Mouse (Mus musculus) intestine, embryonic 16.5 days (tissue): ENCODE measurements at regions not wholly inside any gene's neighbourhood (a gene's known extent, or its start where the extent isn't known, plus 50 kb on each side); places are given as distances from the start of the nearest gene placed in this dataset.

Experiments
- ATAC-seq: fragments of 200-750 bp; cut with Nextera tagmentation; 2 replicates; pipeline ENCODE4 v1.8.0; 2017; ENCODE audit warnings: moderate TSS enrichment, moderate library complexity
- H3K27ac ChIP-seq: fragments of 300-500 bp; sonication (generic); 2 replicates; pipeline ENCODE4 v1.5.1; 2014; ENCODE audit warnings: mild to moderate bottlenecking, low read length
- H3K27me3 ChIP-seq: fragments of 300-500 bp; sonication (generic); replicated peaks from 2 replicates; pipeline ENCODE4 v1.6.1; 2014; ENCODE audit warnings: low read length, control low read depth, mixed read lengths; ENCODE audit not compliant: control insufficient read depth, insufficient read depth
- H3K36me3 ChIP-seq: fragments of 300-500 bp; sonication (generic); 2 replicates; pipeline ENCODE4 v1.6.1; 2014; ENCODE audit warnings: low read length, control low read depth; ENCODE audit not compliant: control insufficient read depth, insufficient read depth
- H3K4me1 ChIP-seq: fragments of 300-500 bp; sonication (generic); 2 replicates; pipeline ENCODE4 v1.6.1; 2014; ENCODE audit warnings: low read length, control low read depth, mixed read lengths; ENCODE audit not compliant: control insufficient read depth, insufficient read depth
- H3K4me2 ChIP-seq: fragments of 300-500 bp; sonication (generic); 2 replicates; pipeline ENCODE4 v1.6.1; 2014; ENCODE audit warnings: low read depth, low read length, control low read depth
- H3K4me3 ChIP-seq: fragments of 300-500 bp; sonication (generic); 2 replicates; pipeline ENCODE4 v1.5.1; 2014; ENCODE audit warnings: mild to moderate bottlenecking, low read length
- H3K9ac ChIP-seq: fragments of 300-500 bp; sonication (generic); 2 replicates; pipeline ENCODE4 v1.6.1; 2014; ENCODE audit warnings: low read depth, low read length
- H3K9me3 ChIP-seq: fragments of 300-500 bp; sonication (generic); 2 replicates; pipeline ENCODE4 v1.6.1; 2016; ENCODE audit warnings: low read length, control low read depth; ENCODE audit not compliant: control insufficient read depth
- WGBS: fragments of 180-500 bp; shearing (Covaris S2); extraction: QIAGEN DNeasy Blood & Tissue Kit; methylation state at CpG from one replicate; pipeline ENCODE4 v1.1.7; 2014; 5-methylcytosine and 5-hydroxymethylcytosine counted together

DNA sequence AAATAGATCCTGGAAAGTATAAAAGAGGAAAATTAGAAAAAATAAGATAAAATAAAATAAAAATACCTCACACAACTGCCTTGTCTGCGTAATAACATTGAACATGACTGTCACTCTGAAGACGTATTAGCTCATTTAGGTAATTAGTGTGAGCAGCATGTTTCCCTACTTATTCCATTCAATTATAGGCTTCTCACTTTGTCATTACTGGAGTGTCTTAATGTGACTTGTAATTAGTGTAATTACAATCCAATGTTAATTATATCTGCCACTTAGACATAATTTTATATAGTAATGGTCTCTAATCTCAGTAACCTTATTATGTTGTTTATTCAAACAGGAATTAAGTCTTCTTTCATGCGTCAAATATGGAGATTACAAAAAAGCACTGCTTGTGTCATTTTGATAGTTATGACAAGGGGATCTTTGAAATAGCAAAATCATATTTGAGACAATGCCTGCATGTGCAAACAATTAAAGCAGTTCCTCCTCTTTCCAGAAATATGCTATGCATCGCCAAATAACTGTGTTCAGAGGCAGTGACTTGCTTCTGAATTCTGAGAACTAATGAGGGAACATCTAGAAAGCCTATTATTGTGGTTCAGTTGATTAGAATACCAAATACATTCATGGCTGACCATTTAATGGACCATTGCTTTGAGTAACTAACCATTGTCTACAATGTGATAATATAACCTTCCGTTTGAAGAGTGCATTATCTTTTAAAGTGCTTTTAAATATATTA is 979.7 kb upstream of the Acvr2a start:
- Histone ChIP-seq H3K4me1 (no peaks in the 10 kb centered on the region), H3K27me3 (no peaks in the 10 kb centered on the region), H3K9me3 (no peaks in the 10 kb centered on the region), H3K4me3 (no peak overlapping the region), H3K4me2 (no peak overlapping the region), H3K36me3 (no peaks in the 10 kb centered on the region), H3K9ac (no peak overlapping the region), H3K27ac (no peak overlapping the region)
- ATAC-seq: no peak
- WGBS: 82% methylated on average over 5 of the region's 5 CpGs

DNA sequence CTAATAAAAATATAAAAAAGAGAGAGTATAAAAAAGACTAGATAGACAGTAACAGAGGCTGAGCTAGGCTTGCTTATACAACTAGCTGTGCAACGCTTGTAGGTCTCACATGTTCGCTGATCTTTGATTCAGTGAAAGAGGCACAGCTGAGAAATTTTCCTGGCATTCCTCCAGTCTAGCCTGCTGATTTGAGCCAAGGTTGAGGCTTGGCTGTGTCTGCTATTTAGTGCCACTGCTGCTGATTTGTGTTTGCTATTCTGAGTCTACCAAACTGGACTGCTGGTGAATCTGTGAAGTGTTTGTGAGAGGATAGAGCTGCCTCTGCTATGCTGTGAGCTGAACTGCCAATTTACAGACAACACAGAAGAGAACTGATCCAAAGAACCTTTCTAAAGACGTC is 956.7 kb upstream of the Acvr2a start:
- ATAC-seq: no peak
- H3K4me2 ChIP-seq: no peak overlapping the region
- 74% methylated on average over 3 of the region's 3 CpGs for WGBS
- no peaks in the 10 kb centered on the region for H3K4me1 ChIP-seq
- H3K27ac ChIP-seq: no peak overlapping the region
- H3K36me3 ChIP-seq: no peaks in the 10 kb centered on the region
- H3K4me3 ChIP-seq: no peak overlapping the region
- no peak overlapping the region for H3K9ac ChIP-seq
- H3K9me3 ChIP-seq: no peaks in the 10 kb centered on the region
- no peaks in the 10 kb centered on the region for H3K27me3 ChIP-seq

DNA sequence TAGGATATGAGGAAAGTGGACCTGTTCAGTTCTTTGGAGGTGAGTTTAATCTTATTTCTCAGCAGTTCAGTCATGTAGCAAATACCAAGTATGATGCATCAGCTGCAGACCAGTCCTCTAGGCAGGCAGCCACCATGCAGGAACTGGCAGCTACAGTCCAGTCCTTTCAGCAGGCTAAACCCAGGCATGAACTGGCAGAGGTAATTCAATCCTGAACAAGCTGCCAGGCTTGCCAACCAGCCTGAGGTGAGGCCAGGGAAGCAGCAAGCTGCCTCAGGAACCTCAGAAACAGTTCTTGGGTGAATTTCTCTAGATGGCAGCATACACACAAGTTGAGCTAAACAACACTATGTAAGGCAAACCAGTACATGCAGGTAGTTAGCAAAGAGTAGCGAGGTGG is 951.5 kb upstream of the Acvr2a start:
- Histone ChIP-seq H3K36me3 (no peaks in the 10 kb centered on the region), H3K9ac (no peak overlapping the region), H3K9me3 (no peaks in the 10 kb centered on the region), H3K4me1 (no peaks in the 10 kb centered on the region), H3K4me2 (no peak overlapping the region), H3K27me3 (no peaks in the 10 kb centered on the region), H3K27ac (no peak overlapping the region), H3K4me3 (no peak overlapping the region)
- 79% methylated on average over 1 of the region's 1 CpGs for WGBS
- no peak for ATAC-seq

DNA sequence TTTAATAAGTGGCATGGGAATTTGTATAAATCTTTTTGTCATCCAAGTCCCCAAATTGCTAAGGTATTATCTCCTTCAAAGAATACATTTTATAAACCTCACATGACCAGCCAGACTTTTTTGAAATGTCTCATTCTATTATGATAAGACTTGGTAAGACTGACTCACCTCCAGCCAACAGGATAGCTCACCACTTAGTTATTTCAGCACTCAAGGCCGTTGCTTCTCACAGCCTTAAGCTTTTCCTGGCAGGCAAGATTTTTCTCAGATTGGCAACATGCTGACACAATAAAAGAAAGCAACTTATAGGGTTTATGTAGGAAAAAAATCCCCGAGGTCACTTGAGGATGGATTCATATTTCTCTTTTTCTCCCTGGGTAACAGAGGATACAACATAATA is 935.9 kb upstream of the Acvr2a start:
- no peaks in the 10 kb centered on the region for H3K4me1 ChIP-seq
- no peak for ATAC-seq
- H3K27ac ChIP-seq: no peak overlapping the region
- H3K9me3 ChIP-seq: no peaks in the 10 kb centered on the region
- H3K36me3 ChIP-seq: no peaks in the 10 kb centered on the region
- no peak overlapping the region for H3K4me3 ChIP-seq
- no peak overlapping the region for H3K9ac ChIP-seq
- H3K27me3 ChIP-seq: no peaks in the 10 kb centered on the region
- H3K4me2 ChIP-seq: no peak overlapping the region
- WGBS: 67% methylated on average over 2 of the region's 2 CpGs

DNA sequence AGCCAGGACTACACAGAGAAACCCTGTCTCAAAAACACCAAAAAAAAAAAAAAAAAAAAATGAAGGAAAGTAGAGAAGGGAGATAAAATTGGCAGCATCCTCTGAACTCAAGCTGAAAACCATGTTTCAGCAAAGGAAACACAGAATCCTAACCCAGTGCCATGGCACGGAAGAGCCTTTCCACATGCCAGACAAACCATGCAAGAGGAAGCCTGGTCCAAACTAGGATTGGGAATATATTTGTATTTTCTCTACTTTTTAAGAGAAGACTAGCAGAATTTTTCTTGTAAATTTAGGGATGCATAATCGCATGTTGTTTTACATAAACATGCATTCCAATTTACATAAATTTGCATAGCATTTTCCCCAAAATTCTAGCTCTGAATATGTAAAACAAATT is 934.8 kb upstream of the Acvr2a start:
- Histone ChIP-seq H3K9me3 (no peaks in the 10 kb centered on the region), H3K4me1 (no peaks in the 10 kb centered on the region), H3K9ac (no peak overlapping the region), H3K36me3 (no peaks in the 10 kb centered on the region), H3K4me3 (no peak overlapping the region), H3K27me3 (no peaks in the 10 kb centered on the region), H3K4me2 (no peak overlapping the region), H3K27ac (no peak overlapping the region)
- WGBS: 93% methylated on average over 2 of the region's 2 CpGs
- ATAC-seq: no peak

DNA sequence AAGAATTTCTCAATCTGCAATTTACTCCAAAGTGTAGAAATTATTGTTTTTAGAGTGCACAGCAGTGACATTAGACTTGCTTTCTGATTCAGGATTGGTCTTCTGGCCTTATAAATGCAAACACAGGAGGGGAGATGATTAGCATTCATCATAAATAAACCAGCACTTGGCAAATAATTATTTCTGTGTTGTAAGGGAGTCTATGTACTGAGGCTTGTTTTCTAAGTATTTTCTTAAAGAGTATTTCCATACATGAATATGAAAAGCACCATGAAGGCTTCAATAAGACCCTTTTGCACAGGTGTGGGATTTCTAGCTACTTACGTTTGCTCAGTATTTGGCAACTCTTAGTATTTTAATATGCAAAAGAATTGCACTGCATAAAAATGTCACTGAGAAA is 934.1 kb upstream of the Acvr2a start:
- Histone ChIP-seq H3K4me3 (no peak overlapping the region), H3K27ac (no peak overlapping the region), H3K9ac (no peak overlapping the region), H3K9me3 (no peaks in the 10 kb centered on the region), H3K36me3 (no peaks in the 10 kb centered on the region), H3K4me1 (no peaks in the 10 kb centered on the region), H3K27me3 (no peaks in the 10 kb centered on the region), H3K4me2 (no peak overlapping the region)
- whole genome bisulfite sequencing: 98% methylated on average over 1 of the region's 1 CpGs
- no peak for ATAC-seq

DNA sequence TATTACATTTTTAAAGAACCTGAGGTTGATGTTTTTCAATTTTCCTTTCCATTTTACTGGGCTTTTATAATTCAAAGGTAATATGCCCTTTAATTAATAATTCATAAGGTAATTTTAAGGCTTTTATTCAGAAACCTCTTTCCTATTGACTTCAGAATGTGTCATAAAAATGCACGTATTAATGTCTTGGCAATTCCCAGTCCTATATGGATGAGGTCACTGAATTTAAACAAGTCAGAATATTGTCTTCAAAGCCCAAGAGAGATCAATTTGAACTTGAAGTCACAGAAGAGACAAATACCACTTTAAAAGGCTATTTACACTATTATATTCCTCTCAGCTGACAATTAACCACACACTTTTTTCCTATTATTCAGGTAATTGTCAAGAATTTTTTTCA is 925.7 kb upstream of the Acvr2a start:
- Histone ChIP-seq H3K4me1 (no peaks in the 10 kb centered on the region), H3K9ac (no peak overlapping the region), H3K27ac (no peak overlapping the region), H3K4me2 (no peak overlapping the region), H3K9me3 (no peaks in the 10 kb centered on the region), H3K27me3 (no peaks in the 10 kb centered on the region), H3K4me3 (no peak overlapping the region), H3K36me3 (no peaks in the 10 kb centered on the region)
- ATAC-seq: no peak
- WGBS: 83% methylated on average over 1 of the region's 1 CpGs

DNA sequence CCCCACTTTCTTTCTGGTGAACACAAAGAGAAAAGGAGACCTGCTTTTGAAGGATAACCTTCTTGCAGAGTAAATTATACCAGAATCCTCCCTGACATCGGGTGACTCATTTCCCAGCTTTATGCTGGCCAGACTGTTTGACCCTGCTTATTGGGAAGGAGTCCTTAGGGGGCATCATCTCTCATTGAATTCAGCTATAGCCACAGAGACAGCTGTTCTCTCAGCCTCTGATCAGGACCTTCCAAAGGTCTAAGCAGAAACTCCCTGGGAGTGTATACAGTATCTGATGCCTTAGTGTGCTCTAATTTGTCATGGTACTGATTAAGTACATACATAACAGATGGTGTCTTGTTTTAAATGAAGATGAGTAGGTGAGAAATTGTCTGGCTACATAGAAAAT is 922.5 kb upstream of the Acvr2a start:
- Histone ChIP-seq H3K9ac (no peak overlapping the region), H3K36me3 (no peaks in the 10 kb centered on the region), H3K27ac (no peak overlapping the region), H3K9me3 (no peaks in the 10 kb centered on the region), H3K27me3 (no peaks in the 10 kb centered on the region), H3K4me2 (no peak overlapping the region), H3K4me3 (no peak overlapping the region), H3K4me1 (no peaks in the 10 kb centered on the region)
- WGBS: 64% methylated on average over 1 of the region's 1 CpGs
- no peak for ATAC-seq

DNA sequence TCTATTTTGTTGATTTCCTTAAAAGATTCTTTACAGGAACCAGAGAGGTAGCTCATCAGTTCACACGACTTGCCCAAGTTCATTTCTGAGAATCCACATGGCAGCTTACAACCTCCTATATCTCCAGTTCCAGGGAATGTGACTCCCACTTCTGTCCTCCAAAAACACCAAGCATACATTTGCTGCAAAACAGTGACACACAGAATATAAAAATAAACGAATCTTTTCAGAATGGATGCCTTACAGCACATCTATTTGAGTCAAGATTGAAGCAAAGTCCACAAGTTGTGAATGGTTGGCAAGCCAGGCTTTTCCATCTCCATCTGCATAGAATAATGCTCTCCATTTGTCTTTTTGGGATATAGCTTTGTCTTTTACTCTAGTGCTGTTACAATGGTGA is 921.0 kb upstream of the Acvr2a start:
- no peak for ATAC-seq
- no peaks in the 10 kb centered on the region for H3K9me3 ChIP-seq
- no peak overlapping the region for H3K4me3 ChIP-seq
- no peak overlapping the region for H3K27ac ChIP-seq
- no peaks in the 10 kb centered on the region for H3K36me3 ChIP-seq
- H3K4me1 ChIP-seq: no peaks in the 10 kb centered on the region
- H3K9ac ChIP-seq: no peak overlapping the region
- H3K4me2 ChIP-seq: no peak overlapping the region
- WGBS: 72% methylated on average over 2 of the region's 2 CpGs
- no peaks in the 10 kb centered on the region for H3K27me3 ChIP-seq

DNA sequence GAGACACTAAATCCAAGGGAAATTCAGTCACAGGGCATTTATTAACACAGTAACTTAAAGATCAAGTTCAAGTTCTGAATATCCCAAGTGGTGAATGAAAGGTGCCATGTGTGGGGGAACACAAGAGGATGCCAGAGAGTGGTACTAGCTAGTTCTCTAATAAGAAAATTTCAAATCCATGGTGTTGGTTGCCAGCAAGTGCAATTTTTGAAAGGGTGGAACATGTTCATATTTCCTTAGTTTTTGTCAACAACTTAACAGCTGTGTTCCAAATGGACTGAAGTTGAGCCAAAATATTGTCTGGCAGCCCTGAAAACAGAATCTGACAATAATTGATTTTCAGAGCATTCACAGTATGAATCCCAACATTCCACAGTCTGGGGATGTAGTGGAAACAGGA is 919.1 kb upstream of the Acvr2a start:
- Histone ChIP-seq H3K27me3 (no peaks in the 10 kb centered on the region), H3K36me3 (no peaks in the 10 kb centered on the region), H3K4me2 (no peak overlapping the region), H3K27ac (no peak overlapping the region), H3K9me3 (no peaks in the 10 kb centered on the region), H3K9ac (no peak overlapping the region), H3K4me3 (no peak overlapping the region), H3K4me1 (no peaks in the 10 kb centered on the region)
- no peak for ATAC-seq
